Mouse (Mus musculus): ENCODE data around the gene Camk1. TPM values are rescaled to one million over a fixed set of nuclear protein-coding genes. Genes with fewer than 3 reads are reported as not detected.

Camk1 gene
- polyA plus RNA-seq (2014; fragmentation: Nextera tagmentation; extraction: Ambion mirVana): 62.2 and 62.6 TPM in 2 replicates

DNA sequence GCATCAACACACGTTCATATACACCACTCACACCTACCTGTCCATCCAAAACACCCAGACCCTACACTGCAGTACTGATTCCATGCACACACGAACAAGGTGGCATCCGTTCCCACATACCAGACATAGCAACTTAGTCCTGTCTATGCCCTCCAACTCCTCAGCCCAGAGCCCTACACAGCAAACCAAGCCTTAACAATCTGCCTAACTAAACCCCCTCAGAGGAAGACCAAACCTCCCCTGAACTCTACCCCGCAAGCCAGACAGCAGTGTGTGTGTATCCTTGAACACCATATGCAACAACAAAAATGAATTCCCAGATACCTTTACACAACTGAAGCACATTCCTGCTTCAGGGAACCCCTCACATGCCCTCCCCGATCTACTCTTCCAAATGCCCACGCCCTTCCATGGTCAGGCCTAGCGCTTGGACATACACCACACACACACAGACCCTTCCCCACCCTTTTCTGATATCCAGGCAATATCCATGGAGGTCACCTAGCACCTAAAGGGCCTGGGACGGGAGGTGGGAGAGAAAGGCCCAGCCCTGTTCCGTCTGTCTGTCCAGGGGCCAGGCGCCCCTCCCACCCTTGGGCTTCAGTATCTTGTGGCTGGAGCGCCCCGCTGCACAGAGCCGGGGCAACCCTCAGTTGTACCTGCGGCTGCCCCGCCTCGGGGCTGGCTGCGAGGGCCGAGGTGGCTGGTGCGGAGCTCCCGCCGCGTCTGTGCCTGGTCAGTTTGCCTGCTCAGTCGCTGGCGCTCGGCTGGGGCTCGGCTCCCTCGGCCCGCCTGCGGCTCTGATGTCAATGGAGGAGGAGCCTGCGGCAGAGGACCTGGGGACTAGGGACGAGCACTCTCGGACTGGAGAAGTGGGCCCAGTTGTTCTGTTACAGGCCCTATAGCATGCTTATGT is at the start of gene Camk1:
TSS of gene Camk1 (minus strand) at position 808 of the 916 bp plus-strand sequence.
- Histone ChIP-seq H3K9ac (ENCODE audit: low read length) (peak within 1 kb of the TSS; percentile 83), H3K27me3 (ENCODE audit: control insufficient read depth, insufficient read depth, low read length) (no peaks in the 10 kb centered on the region), H3K4me2 (ENCODE audit: low read depth, severe bottlenecking) (peak within 1 kb of the TSS; percentile 80), H3K27ac (replicated peaks; ENCODE audit: low read depth, low read length) (no peak within 1 kb of the TSS), H3K9me3 (ENCODE audit: control insufficient read depth, low read length) (no peaks in the 10 kb centered on the region), H3K36me3 (ENCODE audit: control insufficient read depth, insufficient read depth, low read length) (no peaks in the 10 kb centered on the region), H3K4me3 (ENCODE audit: low read depth, low read length) (peak within 1 kb of the TSS; percentile 50), H3K4me1 (ENCODE audit: control insufficient read depth, insufficient read depth, low read length) (peaks cover 10% of the 10 kb centered on the region)
- WGBS: 16% methylated on average over 32 of the region's 32 CpGs
- ATAC-seq (ENCODE audit: insufficient number of reproducible peaks, low FRiP score, low TSS enrichment, low read depth) (peak; percentile 79), DNase-seq (ENCODE audit: low spot score) (peak; percentile 76)

DNA sequence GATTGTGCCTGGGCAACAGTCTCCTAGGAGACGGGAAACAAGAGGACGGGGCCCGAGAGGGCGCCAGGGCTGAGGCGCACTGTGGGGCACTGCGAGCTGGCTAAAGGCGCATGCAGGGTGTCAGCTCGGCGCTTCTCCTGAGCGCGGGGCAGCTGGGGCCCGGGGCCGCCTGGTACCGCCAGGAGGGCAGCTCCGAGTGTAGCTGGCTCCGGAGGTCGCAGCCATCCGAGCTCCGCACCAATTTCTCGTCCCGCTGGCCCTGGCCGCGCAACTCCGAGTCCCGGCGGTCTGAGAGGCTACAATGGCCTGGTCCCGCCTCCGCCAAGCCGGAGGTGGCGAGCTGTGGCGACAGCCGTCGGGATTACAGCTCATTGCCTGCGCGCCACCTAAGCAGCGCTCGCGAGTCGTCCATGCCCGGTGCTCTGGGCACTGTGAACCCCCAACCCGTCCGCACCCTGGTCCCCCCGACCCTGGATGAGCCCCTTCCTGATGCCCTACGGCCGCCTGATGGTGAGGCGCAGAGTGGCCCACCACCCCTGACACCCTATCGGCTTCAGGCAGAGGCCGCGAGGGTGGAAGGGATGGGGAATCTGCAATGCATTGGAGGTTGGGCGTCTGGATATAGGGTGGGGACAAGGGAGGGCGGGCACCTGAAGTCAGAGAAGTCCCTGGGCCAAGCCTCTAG is 48.7 kb upstream of the Camk1 start:
- H3K4me1 ChIP-seq (ENCODE audit: control insufficient read depth, insufficient read depth, low read length): peaks cover 4% of the 10 kb centered on the region; the same call in 1 of the 2 replicates
- WGBS: under 1% methylated on average over 44 of the region's 51 CpGs
- H3K27me3 ChIP-seq (ENCODE audit: control insufficient read depth, insufficient read depth, low read length): no peaks in the 10 kb centered on the region
- H3K4me3 ChIP-seq (ENCODE audit: low read depth, low read length): peak overlapping the region; percentile 42
- peak; percentile 76 for DNase-seq (ENCODE audit: low spot score)
- no peak overlapping the region for H3K27ac ChIP-seq (replicated peaks; ENCODE audit: low read depth, low read length)
- no peaks in the 10 kb centered on the region for H3K9me3 ChIP-seq (ENCODE audit: control insufficient read depth, low read length)
- peak; percentile 64 for ATAC-seq (ENCODE audit: insufficient number of reproducible peaks, low FRiP score, low TSS enrichment, low read depth)
- H3K36me3 ChIP-seq (ENCODE audit: control insufficient read depth, insufficient read depth, low read length): peaks cover 5% of the 10 kb centered on the region; the same call in 1 of the 2 replicates
- peak overlapping the region; percentile 97 for H3K4me2 ChIP-seq (ENCODE audit: low read depth, severe bottlenecking)
- H3K9ac ChIP-seq (ENCODE audit: low read length): peak overlapping the region; percentile 81

DNA sequence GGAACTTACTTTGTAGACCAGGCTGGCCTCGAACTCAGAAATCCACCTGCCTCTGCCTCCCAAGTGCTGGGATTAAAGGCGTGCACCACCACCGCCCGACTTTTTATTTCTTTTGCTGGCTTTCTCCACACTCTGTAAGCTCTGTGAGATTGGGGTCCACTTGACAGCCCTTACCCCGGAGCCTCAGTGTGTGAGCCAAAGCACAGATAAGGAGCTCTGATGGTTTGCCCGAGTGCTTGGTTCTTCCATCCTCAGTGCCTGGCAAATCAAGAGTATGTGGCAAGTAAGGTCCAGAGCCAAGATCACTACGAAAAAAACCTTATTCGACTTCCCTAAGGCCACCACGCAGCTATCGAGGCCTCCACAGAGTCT is 48.2 kb upstream of the Camk1 start:
- H3K4me3 ChIP-seq (ENCODE audit: low read depth, low read length): peak overlapping the region; percentile 42
- 32% methylated on average over 10 of the region's 10 CpGs for WGBS
- peaks cover 4% of the 10 kb centered on the region; the same call in 1 of the 2 replicates for H3K4me1 ChIP-seq (ENCODE audit: control insufficient read depth, insufficient read depth, low read length)
- no peaks in the 10 kb centered on the region for H3K9me3 ChIP-seq (ENCODE audit: control insufficient read depth, low read length)
- H3K4me2 ChIP-seq (ENCODE audit: low read depth, severe bottlenecking): peak overlapping the region; percentile 97
- no peaks in the 10 kb centered on the region for H3K27me3 ChIP-seq (ENCODE audit: control insufficient read depth, insufficient read depth, low read length)
- DNase-seq (ENCODE audit: low spot score): no peak
- peak overlapping the region; percentile 81 for H3K9ac ChIP-seq (ENCODE audit: low read length)
- no peak overlapping the region for H3K27ac ChIP-seq (replicated peaks; ENCODE audit: low read depth, low read length)
- ATAC-seq (ENCODE audit: insufficient number of reproducible peaks, low FRiP score, low TSS enrichment, low read depth): no peak
- peaks cover 9% of the 10 kb centered on the region; the same call in 1 of the 2 replicates for H3K36me3 ChIP-seq (ENCODE audit: control insufficient read depth, insufficient read depth, low read length)

DNA sequence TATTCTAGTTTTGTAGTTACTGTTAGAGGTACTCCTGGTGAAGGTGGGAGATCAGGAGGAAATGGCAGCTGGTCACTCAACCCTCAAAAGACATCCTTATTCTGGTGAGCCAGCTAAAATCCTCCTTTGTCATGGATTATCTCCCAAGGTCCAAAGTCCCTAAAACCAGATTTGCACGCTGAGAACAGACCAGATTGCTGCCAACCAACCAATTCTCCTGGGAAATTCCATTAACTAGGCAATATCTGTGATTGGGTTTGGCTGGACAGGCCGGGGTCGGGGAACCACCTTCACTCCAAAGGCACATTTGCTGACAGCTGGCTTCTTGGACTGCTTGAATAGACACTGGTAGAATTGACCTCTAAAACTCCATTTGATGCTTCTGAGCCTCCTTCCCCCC is 46.9 kb upstream of the Camk1 start:
- H3K4me3 ChIP-seq (ENCODE audit: low read depth, low read length): no peak overlapping the region
- H3K4me1 ChIP-seq (ENCODE audit: control insufficient read depth, insufficient read depth, low read length): peaks cover 4% of the 10 kb centered on the region; the same call in 1 of the 2 replicates
- peaks cover 15% of the 10 kb centered on the region for H3K36me3 ChIP-seq (ENCODE audit: control insufficient read depth, insufficient read depth, low read length)
- H3K27me3 ChIP-seq (ENCODE audit: control insufficient read depth, insufficient read depth, low read length): no peaks in the 10 kb centered on the region
- DNase-seq (ENCODE audit: low spot score): no peak
- H3K9me3 ChIP-seq (ENCODE audit: control insufficient read depth, low read length): no peaks in the 10 kb centered on the region
- H3K4me2 ChIP-seq (ENCODE audit: low read depth, severe bottlenecking): no peak overlapping the region
- WGBS: 88% methylated on average over 3 of the region's 3 CpGs
- ATAC-seq (ENCODE audit: insufficient number of reproducible peaks, low FRiP score, low TSS enrichment, low read depth): no peak
- no peak overlapping the region for H3K9ac ChIP-seq (ENCODE audit: low read length)
- H3K27ac ChIP-seq (replicated peaks; ENCODE audit: low read depth, low read length): no peak overlapping the region

DNA sequence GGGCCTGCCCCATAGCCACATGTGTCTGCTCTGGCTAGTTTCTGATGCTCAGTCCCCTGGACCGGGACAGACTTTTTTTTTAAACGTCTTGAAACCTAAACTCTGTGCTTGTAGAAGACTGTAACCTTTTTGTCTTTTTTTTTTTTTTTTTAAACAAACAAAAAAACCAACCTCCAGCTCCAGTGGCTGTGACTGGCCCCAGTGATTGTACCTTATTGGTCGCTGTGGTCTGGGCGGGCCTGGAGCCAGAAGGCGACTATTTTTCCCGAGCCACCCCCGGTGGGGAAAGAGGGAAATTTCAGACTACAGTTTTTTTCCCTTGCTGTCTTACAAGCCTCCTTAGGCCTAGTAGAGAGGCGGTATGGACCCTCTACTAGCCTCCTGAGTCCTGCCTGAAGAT is 45.2 kb upstream of the Camk1 start, which contains the start of gene Ttll3:
TSS of gene Ttll3 (plus strand) at position 301 of the 400 bp plus-strand sequence.
- no peak within 1 kb of the TSS for H3K27ac ChIP-seq (replicated peaks; ENCODE audit: low read depth, low read length)
- 83% methylated on average over 8 of the region's 8 CpGs for WGBS

DNA sequence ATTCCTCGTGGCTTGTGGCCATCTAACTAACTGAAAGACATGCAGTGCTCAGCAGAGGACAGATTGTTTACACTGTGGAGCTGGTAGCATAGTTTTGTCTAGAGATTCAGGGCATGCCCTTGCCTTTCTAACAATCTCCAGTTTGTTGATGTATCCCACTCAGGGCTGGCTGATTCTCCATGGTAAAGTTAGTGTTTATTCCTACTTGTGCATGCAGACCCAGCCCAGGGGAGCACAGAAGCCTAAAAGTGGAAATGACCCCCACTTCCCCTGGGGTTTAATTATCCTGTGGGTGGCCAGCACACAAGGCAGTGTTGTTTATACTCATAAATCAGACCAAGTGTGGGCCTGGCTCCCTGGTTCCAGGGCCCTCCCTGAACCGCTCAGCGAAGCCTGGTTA is 42.2 kb upstream of the Camk1 start:
- H3K27ac ChIP-seq (replicated peaks; ENCODE audit: low read depth, low read length): no peak overlapping the region
- H3K9ac ChIP-seq (ENCODE audit: low read length): no peak overlapping the region
- ATAC-seq (ENCODE audit: insufficient number of reproducible peaks, low FRiP score, low TSS enrichment, low read depth): no peak
- H3K4me1 ChIP-seq (ENCODE audit: control insufficient read depth, insufficient read depth, low read length): no peaks in the 10 kb centered on the region
- H3K4me2 ChIP-seq (ENCODE audit: low read depth, severe bottlenecking): no peak overlapping the region
- WGBS: 70% methylated on average over 3 of the region's 3 CpGs
- H3K36me3 ChIP-seq (ENCODE audit: control insufficient read depth, insufficient read depth, low read length): peaks cover 41% of the 10 kb centered on the region
- H3K9me3 ChIP-seq (ENCODE audit: control insufficient read depth, low read length): no peaks in the 10 kb centered on the region; the same call in 1 of the 2 replicates
- no peak for DNase-seq (ENCODE audit: low spot score)
- no peak overlapping the region for H3K4me3 ChIP-seq (ENCODE audit: low read depth, low read length)
- H3K27me3 ChIP-seq (ENCODE audit: control insufficient read depth, insufficient read depth, low read length): no peaks in the 10 kb centered on the region

More for the DNA sequence above, 45.2 kb upstream of the Camk1 start, which contains the start of gene Ttll3:
- DNase-seq (ENCODE audit: low spot score) (no peak), ATAC-seq (ENCODE audit: insufficient number of reproducible peaks, low FRiP score, low TSS enrichment, low read depth) (no peak)
- Histone ChIP-seq H3K4me1 (ENCODE audit: control insufficient read depth, insufficient read depth, low read length) (peaks cover 4% of the 10 kb centered on the region; the same call in 1 of the 2 replicates), H3K9me3 (ENCODE audit: control insufficient read depth, low read length) (no peaks in the 10 kb centered on the region), H3K4me2 (ENCODE audit: low read depth, severe bottlenecking) (no peak within 1 kb of the TSS), H3K27me3 (ENCODE audit: control insufficient read depth, insufficient read depth, low read length) (no peaks in the 10 kb centered on the region), H3K4me3 (ENCODE audit: low read depth, low read length) (no peak within 1 kb of the TSS), H3K9ac (ENCODE audit: low read length) (no peak within 1 kb of the TSS), H3K36me3 (ENCODE audit: control insufficient read depth, insufficient read depth, low read length) (peaks cover 30% of the 10 kb centered on the region)

DNA sequence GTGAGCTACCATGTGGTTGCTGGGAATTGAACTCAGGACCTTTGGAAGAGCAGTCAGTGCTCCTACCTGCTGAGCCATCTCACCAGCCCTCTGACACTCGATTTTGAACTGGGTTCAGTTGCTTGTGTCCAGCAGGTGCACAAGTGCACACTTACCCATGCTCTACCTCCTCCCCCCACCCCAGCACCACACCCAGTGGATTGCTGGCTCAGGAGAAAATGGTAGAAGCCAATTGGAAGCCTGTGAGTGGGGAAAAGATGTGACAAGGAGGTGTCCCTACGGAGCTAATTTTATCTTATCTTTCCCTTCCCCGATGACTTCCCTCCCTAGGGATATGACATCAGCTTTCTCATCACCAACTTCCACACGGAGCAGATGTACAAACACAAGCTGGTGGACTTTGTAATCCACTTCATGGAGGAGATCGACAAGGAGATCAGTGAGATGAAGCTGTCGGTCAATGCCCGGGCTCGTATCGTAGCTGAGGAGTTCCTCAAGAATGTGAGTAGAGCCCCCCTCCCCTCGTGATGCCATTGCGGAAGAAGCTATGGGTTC is 41.5 kb upstream of the Camk1 start:
- Histone ChIP-seq H3K4me3 (ENCODE audit: low read depth, low read length) (no peak overlapping the region), H3K9me3 (ENCODE audit: control insufficient read depth, low read length) (no peaks in the 10 kb centered on the region; the same call in 1 of the 2 replicates), H3K27me3 (ENCODE audit: control insufficient read depth, insufficient read depth, low read length) (no peaks in the 10 kb centered on the region), H3K27ac (replicated peaks; ENCODE audit: low read depth, low read length) (no peak overlapping the region), H3K36me3 (ENCODE audit: control insufficient read depth, insufficient read depth, low read length) (peaks cover 45% of the 10 kb centered on the region), H3K4me1 (ENCODE audit: control insufficient read depth, insufficient read depth, low read length) (no peaks in the 10 kb centered on the region), H3K4me2 (ENCODE audit: low read depth, severe bottlenecking) (no peak overlapping the region), H3K9ac (ENCODE audit: low read length) (no peak overlapping the region)
- DNase-seq (ENCODE audit: low spot score) (no peak), ATAC-seq (ENCODE audit: insufficient number of reproducible peaks, low FRiP score, low TSS enrichment, low read depth) (no peak)
- 93% methylated on average over 11 of the region's 11 CpGs for WGBS

DNA sequence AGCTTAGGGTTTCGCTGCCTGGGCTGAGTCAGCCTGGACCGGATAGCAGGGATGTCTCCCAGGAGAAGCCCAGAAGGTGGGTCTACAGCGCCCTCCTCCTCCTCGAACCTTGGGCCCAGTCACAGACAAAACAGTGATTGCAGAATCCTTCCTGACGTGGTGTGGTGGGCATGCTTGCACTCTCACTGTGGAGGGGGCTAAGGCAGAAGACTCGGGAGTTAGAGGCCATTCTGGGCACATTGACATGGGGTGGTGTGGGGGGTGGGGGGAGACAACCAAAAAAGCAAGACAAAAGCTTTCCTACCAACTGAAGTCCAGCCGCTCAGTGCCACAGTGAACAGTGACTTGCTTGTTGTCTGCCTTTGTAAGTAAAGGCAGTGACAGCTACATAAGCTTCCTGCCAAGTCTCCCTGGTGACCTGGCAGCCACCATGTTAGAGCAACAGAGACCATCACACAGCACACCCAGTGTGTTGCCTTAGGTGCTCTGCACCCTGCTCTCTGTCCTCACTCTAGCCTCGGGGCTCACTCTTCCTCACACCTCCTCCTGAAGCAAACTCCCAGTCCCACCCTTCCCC is 40.7 kb upstream of the Camk1 start:
- no peak for ATAC-seq (ENCODE audit: insufficient number of reproducible peaks, low FRiP score, low TSS enrichment, low read depth)
- Histone ChIP-seq H3K9ac (ENCODE audit: low read length) (no peak overlapping the region), H3K27ac (replicated peaks; ENCODE audit: low read depth, low read length) (no peak overlapping the region), H3K36me3 (ENCODE audit: control insufficient read depth, insufficient read depth, low read length) (peaks cover 42% of the 10 kb centered on the region), H3K27me3 (ENCODE audit: control insufficient read depth, insufficient read depth, low read length) (no peaks in the 10 kb centered on the region), H3K9me3 (ENCODE audit: control insufficient read depth, low read length) (no peaks in the 10 kb centered on the region; the same call in 1 of the 2 replicates), H3K4me1 (ENCODE audit: control insufficient read depth, insufficient read depth, low read length) (no peaks in the 10 kb centered on the region), H3K4me3 (ENCODE audit: low read depth, low read length) (no peak overlapping the region), H3K4me2 (ENCODE audit: low read depth, severe bottlenecking) (no peak overlapping the region)
- DNase-seq (ENCODE audit: low spot score): no peak
- WGBS: 90% methylated on average over 8 of the region's 8 CpGs
